Mouse (Mus musculus) right cerebral cortex, adult 18-20 months (tissue): ENCODE measurements around the gene Cdk5r2.
"Not testable (repeated sequence)": the region's sequence is repeated elsewhere in the genome, so short reads cannot be mapped to it uniquely, and the experiment has no call there.

Source experiments
- DNase-seq: peaks from one replicate; pipeline ENCODE4 v3.0.0; 2022; ENCODE audit warnings: mixed read lengths

Cdk5r2 gene

DNA sequence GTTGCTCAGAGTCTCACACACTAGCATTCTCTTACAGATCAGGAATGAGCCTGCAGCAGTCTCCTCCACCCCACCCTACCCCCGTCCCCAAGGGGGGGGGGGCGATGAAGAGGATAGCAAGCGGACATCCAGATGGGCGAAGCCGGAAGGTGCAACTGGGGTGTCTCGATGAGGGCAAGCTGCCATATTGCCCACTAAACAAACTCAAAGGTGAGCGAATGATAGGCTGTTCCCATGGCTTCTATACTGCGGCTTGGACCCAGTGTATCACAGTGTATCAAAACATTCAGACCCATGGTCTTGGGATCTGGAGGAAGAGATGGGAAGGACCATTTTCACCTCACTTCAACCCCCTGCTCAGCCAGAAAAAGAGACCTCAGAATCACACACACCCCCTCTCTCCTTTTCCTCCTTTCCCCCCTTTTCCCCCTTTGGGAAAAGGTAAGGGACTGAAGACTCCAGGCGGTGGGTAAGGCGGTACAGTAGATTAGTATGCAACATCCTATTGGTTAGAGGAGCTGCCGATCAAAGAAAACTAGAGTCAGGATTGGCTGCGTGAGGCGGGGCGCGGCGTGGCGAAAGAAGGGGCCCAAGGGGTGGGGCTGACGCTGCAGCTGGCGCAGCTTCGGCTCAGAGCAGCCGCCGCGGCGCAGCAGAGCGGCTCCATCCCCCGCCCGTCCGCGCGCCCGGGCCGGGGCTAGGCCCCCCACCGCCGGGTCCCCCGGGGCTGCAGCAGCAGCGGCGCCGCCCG lies at the start of gene Cdk5r2:
Gene Cdk5r2 (plus strand): TSS at position 629 of the 751 bp plus-strand sequence.
- peak; percentile 97 for DNase-seq

- DNase-seq: no peak
These were observed 49.3 kb upstream of the Cdk5r2 start for GRCm38 (mm10) chr1:74805340-74805835.

DNA sequence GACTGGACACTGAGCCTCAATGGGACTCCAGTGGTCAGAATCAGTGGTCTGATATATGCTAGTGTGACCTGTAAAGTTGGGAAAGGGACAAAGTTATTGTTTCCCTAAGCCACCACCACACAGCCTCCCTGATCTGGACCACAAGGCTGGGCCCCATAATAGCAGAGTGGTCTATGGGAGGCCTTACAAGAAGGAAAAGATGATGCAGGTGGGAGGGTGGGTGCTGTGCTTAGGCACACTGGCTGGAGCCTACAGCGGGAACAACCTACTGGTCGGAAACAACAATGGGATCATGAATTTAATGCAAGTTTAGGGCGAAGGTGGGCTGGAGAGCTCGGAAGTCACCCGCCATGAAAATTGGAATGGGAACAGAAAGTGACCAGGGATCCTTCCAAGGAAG lies 48.9 kb upstream of the Cdk5r2 start:
- DNase-seq: no peak

- DNase-seq: peak; percentile 78
These were observed 48.1 kb upstream of the Cdk5r2 start for GRCm38 (mm10) chr1:74806360-74807311.

GRCm38 (mm10) chr1:74807551-74808071 lies 47.1 kb upstream of the Cdk5r2 start:
- DNase-seq: no peak

- peak; percentile 91 for DNase-seq
These were observed 46.7 kb upstream of the Cdk5r2 start for GRCm38 (mm10) chr1:74808078-74808477.

DNA sequence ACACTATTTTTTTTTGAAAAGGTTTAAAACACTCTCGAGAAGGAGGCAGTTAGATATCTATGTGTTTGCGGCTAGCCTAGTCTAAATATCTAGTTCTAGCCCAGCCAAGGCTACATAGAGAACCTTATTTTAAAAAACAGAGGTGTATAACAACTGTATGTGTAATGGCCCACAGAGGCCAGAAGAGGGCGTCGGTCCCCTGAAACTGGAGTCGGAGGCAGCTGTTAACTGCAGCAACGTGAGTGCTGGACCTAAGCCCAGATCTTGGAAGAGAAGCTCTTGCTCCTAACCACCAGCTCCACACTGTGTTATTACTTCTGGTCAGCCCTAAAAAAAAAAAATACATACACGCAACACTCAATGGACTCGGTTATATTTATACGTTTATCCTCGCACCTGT lies 45.7 kb upstream of the Cdk5r2 start:
- no peak for DNase-seq

GRCm38 (mm10) chr1:74814931-74815647 lies 39.6 kb upstream of the Cdk5r2 start:
- no peak for DNase-seq

GRCm38 (mm10) chr1:74815965-74816364 lies 38.8 kb upstream of the Cdk5r2 start:
- DNase-seq: not testable (repeated sequence)

DNA sequence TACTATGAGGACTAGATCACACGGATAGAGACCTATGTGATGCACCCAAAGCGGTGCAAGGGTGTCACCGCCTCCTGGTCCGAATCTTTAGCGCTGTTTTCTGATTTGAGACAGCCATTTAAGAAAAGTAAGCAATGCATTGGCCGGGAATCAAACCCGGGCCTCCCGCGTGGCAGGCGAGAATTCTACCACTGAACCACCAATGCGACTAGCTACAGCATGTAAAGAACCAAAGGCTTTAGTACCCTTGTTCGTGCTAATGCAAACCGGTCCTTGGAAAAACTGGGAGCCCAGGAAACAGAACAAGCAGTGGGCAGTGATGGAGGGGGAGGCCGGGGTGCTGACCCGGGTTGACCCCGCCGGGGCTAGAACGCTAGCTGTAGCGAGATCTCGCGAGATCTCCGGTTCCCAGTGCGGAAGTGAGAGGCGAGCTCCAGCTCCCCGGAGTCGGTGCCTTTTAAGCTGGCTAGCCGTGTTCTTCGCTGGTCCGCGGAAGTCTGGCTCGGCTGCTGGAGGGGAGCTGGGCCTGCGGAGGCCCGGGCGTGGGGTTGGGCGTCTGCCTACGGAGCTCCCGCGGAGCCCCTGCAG lies 38.0 kb upstream of the Cdk5r2 start:
- DNase-seq: peak; percentile 93

DNA sequence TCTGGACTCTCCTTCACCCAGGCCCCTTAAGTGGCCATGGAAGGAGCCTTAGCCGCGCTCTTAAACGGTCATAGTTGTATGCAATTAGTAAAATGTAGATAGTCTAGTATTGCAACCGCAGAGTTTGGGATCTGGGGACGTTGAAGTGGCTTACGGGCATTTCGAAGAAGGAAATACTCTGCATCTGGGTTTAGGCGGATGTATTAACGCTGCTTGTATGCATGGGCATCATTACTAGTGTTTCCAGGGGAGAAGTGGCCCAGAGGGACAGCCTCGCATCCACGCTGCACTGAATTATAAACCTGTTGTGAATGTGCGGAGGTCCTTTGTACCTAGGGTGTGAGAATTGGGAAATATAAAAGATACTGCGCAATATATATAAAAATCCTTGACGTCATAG lies 37.5 kb upstream of the Cdk5r2 start:
- no peak for DNase-seq

DNA sequence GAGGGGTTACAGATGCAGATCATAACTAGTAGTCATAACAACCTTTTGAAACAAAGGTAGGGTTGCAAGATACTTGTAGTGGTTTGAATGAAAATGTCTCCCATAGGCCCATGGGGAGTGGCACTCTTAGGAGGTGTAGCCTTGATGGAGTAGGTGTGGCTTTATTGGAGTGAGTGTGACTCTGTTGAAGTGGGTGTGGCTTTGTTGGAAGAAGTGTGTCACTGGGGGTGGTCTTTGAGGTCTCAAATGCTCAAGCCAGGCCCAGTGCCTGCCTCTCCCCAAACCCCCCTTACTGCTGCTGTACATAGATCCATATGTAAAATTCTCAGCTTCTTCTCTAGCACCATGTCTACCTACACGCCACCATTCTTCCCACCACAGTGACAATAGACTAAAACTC lies 36.2 kb upstream of the Cdk5r2 start:
- no peak for DNase-seq

- DNase-seq: not testable (repeated sequence)
These were observed 31.1 kb upstream of the Cdk5r2 start for GRCm38 (mm10) chr1:74823598-74823997.

DNA sequence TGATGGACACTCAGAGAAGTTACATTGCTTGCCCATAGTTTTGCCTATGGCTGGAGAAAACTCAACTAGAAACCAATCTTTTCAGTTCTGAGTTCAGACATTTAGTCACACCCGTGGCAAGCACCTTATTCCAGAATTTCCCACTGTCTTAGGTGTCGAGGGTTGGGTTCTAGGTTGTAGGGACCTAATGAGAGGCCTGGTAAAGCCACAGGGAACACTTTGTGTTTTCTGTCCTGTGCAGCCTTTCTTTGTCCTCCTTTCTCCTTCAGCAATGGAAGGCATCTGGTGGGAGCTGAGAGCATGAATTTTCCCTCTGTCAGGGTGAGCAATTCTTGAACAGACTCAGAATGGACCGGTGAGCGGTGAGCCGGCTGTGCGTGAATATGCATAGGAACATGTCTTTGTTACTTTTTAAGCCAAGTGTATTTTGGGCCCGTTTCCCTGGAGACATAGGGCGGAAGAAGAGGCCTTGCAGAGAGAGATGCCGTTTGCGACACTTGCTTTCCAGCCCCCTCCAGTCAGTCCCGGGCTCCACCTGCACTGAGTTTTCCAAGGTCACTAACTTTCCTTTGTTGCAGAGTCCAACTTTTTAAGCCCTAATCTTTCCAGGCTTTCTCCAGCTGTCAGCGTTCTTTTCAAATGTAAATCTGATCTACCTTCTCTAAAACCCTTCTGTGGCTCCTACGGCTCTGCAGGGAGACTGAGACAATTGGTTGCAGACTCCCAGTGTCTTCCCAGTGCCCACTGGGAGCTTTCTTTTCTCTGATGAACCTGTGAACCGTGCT lies 30.0 kb upstream of the Cdk5r2 start:
- peak; percentile 86 for DNase-seq

- DNase-seq: peak; percentile 89
These were observed 24.7 kb upstream of the Cdk5r2 start for GRCm38 (mm10) chr1:74830061-74830460.

DNA sequence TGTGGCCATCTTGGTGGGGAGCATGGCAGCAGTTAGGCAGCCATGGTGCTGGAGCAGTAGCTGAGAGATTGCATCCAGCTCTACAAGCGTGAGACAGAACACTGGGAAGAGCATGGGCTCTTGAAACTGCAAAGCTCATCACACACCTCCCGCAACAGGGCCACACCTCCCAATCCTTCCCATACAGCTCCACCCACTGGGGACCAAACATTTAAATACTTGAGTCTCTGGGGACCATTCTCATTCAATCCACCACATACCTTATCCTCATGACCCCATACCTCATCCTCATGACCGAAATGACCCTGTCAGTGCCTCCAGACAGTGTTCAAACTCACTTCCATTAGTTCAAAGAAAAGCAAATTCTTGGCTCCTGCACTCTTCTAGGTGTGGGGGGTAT lies 21.5 kb upstream of the Cdk5r2 start:
- DNase-seq: no peak

- DNase-seq: no peak
These were observed 11.6 kb upstream of the Cdk5r2 start for GRCm38 (mm10) chr1:74843090-74843489.

DNA sequence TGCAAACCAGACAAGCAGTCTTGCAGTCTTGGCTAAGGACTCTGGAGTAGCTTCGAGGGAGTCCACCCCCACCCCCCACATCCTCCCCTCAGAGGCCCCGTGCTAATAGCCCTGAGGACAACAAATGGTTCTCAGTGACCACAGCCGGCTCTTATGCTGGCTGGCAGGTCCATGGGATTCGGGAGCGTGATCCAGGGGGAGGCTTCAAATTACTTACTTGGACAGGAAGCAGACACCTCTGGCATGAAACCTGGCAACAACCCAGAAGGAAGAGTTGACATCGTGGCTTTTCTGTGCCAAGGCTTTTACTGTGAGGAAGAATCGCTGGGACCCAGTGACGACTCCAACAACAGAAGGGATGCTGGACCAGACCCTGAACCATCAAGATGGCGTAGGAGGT lies 8.4 kb upstream of the Cdk5r2 start:
- DNase-seq: no peak

- DNase-seq: peak; percentile 46
These were observed 5.8 kb upstream of the Cdk5r2 start for GRCm38 (mm10) chr1:74848946-74849345.

- DNase-seq: peak; percentile 92
These were observed 4.5 kb upstream of the Cdk5r2 start for GRCm38 (mm10) chr1:74850251-74850650.

DNA sequence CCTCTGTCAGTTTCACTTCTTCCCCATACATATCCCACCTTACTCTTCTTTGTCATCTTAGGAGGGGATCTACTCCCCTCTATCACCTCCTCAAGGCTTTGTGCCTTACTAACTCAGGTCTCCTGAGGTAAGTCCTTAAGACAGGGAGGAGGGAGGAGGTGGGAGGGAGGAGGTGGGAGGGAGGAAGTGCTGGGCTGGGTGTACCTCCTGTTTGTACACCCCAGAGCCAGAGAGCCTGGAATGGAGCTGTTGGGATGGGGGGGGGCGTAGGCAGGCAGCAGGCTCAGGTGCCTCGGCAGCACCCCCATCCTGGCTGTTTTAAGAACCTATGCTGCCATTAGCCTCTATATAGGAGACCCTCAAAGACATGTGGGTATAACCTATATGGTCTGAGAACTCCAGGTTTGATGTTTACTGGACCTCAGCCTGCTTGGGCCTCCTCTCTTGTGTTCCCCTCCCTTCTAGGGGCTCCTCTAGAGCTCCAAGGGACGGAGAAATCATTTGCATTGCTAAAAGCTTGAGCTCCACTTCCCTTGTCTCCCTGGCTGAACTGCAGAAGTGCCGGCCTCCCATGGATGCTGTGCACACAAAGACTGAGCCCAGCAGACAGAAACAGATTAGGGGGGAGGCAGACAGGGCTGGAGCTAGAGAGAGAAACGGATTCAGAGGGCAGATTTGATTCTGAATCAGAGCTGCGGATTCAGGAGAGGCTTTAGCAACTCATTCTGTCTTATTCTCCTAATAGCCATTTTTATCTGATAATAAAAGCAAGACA lies 3.5 kb upstream of the Cdk5r2 start:
- DNase-seq: peak; percentile 64
